Mouse (Mus musculus) thymus, adult 2 months (tissue): ENCODE measurements around the gene Lef1. TPM values are rescaled to one million over a fixed set of nuclear protein-coding genes. Genes with fewer than 3 reads are reported as not detected.
A peak's percentile ranks its signal among the peaks of the same experiment; 100 is the strongest.

Experiments
- DNase-seq: peaks from one replicate; pipeline ENCODE4 v3.0.0; 2021
- H3K27ac ChIP-seq: fragments of 200-500 bp; 2 replicates; pipeline ENCODE4 v1.5.1; 2012; ENCODE audit warnings: low read length, control low read depth; ENCODE audit not compliant: control insufficient read depth, insufficient read depth
- H3K27me3 ChIP-seq: fragments of 200-500 bp; 2 replicates; pipeline ENCODE4 v1.6.1; 2012; ENCODE audit warnings: mild to moderate bottlenecking, low read length, moderate library complexity, mixed read lengths; ENCODE audit not compliant: control insufficient read depth, insufficient read depth
- H3K36me3 ChIP-seq: fragments of 200-500 bp; 2 replicates; pipeline ENCODE4 v1.6.1; 2012; ENCODE audit warnings: mild to moderate bottlenecking, low read length, moderate library complexity; ENCODE audit not compliant: control insufficient read depth, insufficient read depth
- H3K4me1 ChIP-seq: fragments of 200-500 bp; replicated peaks from 2 replicates; pipeline ENCODE4 v1.6.1; 2012; ENCODE audit warnings: low read length; ENCODE audit not compliant: control insufficient read depth, insufficient read depth
- H3K4me3 ChIP-seq: fragments of 200-500 bp; 2 replicates; pipeline ENCODE4 v1.5.1; 2012; ENCODE audit warnings: mild to moderate bottlenecking, low read length, control low read depth, moderate library complexity; ENCODE audit not compliant: control insufficient read depth, insufficient read depth
- CTCF ChIP-seq: fragments of 200-500 bp; IDR thresholded peaks from 2 replicates; pipeline ENCODE4 v1.5.1; 2012; ENCODE audit warnings: mild to moderate bottlenecking, control low read depth, low read length, moderate library complexity, borderline replicate concordance; ENCODE audit not compliant: control insufficient read depth, poor library complexity, insufficient read depth; ENCODE audit errors: extremely low read depth
- POLR2A ChIP-seq: fragments of 200-500 bp; IDR thresholded peaks from 2 replicates; pipeline ENCODE4 v1.6.1; 2012; ENCODE audit warnings: mild to moderate bottlenecking, low read length, control low read depth, moderate library complexity; ENCODE audit not compliant: control insufficient read depth, poor library complexity, insufficient read depth; ENCODE audit errors: extremely low read depth
- WGBS: fragments of 180-500 bp; shearing (Covaris S2); methylation state at CpG from one replicate; pipeline ENCODE4 v1.1.7; 2018; 5-methylcytosine and 5-hydroxymethylcytosine counted together
- polyA plus RNA-seq: library from polyadenylated mRNA; depleted of rRNA; stranded (reverse); fragments of >200 nt; gene quantifications from 2 replicates; pipeline ENCODE4 v1.2.3, GENCODE M21; 2012

The Lef1 gene
- polyA plus RNA-seq, 1 experiment = 279 TPM

GRCm38 (mm10) chr3:131218636-131219390, 108.5 kb downstream of the Lef1 start:
- no peak for DNase-seq
- Histone ChIP-seq H3K27me3 (no peaks in the 10 kb centered on the region), H3K36me3 (peaks cover 66% of the 10 kb centered on the region), H3K4me3 (no peak overlapping the region), H3K4me1 (peaks cover 11% of the 10 kb centered on the region), H3K27ac (no peak overlapping the region)
- 92% methylated on average over 14 of the region's 14 CpGs for WGBS
- TF ChIP-seq CTCF = no peak
- no peak for TF ChIP-seq POLR2A

GRCm38 (mm10) chr3:131228083-131228482, 117.8 kb downstream of the Lef1 start:
- Histone ChIP-seq H3K27me3 (no peaks in the 10 kb centered on the region), H3K36me3 (peaks cover 28% of the 10 kb centered on the region), H3K4me1 (no peaks in the 10 kb centered on the region), H3K27ac (no peak overlapping the region), H3K4me3 (no peak overlapping the region)
- DNase-seq = no peak
- WGBS = 83% methylated on average over 6 of the region's 6 CpGs
- peak; percentile 52; the same call in 1 of the 2 replicates for TF ChIP-seq CTCF
- TF ChIP-seq POLR2A = no peak

GRCm38 (mm10) chr3:131237061-131237460, 126.8 kb downstream of the Lef1 start:
- H3K27ac ChIP-seq = no peak overlapping the region
- TF ChIP-seq POLR2A (no peak), CTCF (no peak)
- no peak for DNase-seq
- no peaks in the 10 kb centered on the region for H3K27me3 ChIP-seq
- H3K36me3 ChIP-seq = no peaks in the 10 kb centered on the region
- no peak overlapping the region for H3K4me3 ChIP-seq
- 97% methylated on average over 6 of the region's 6 CpGs for WGBS
- no peaks in the 10 kb centered on the region for H3K4me1 ChIP-seq

- WGBS = 81% methylated on average over 19 of the region's 19 CpGs
- H3K27ac ChIP-seq = no peak overlapping the region
- H3K36me3 ChIP-seq = no peaks in the 10 kb centered on the region
- no peak overlapping the region for H3K4me3 ChIP-seq
- DNase-seq = peak; percentile 79
- H3K27me3 ChIP-seq = no peaks in the 10 kb centered on the region
- H3K4me1 ChIP-seq = no peaks in the 10 kb centered on the region
- TF ChIP-seq CTCF = peak; percentile 82; the same call in 1 of the 2 replicates
- no peak for TF ChIP-seq POLR2A
Observed at GRCm38 (mm10) chr3:131237785-131238633, 127.7 kb downstream of the Lef1 start.

- WGBS = 65% methylated on average over 11 of the region's 11 CpGs
- no peaks in the 10 kb centered on the region for H3K27me3 ChIP-seq
- no peak overlapping the region for H3K27ac ChIP-seq
- H3K36me3 ChIP-seq = 0 out of 2 replicates have a peak, but pooled peaks cover 5% of the 10 kb centered on the region
- no peak for TF ChIP-seq POLR2A
- peak; percentile 50; the same call in 1 of the 2 replicates for TF ChIP-seq CTCF
- DNase-seq = peak; percentile 67
- no peak overlapping the region for H3K4me3 ChIP-seq
- peaks cover 5% of the 10 kb centered on the region; the same call in 1 of the 2 replicates for H3K4me1 ChIP-seq
Observed at GRCm38 (mm10) chr3:131245766-131246578, 135.7 kb downstream of the Lef1 start.

- DNase-seq = no peak
- Histone ChIP-seq H3K27me3 (no peaks in the 10 kb centered on the region), H3K4me1 (peaks cover 5% of the 10 kb centered on the region; the same call in 1 of the 2 replicates), H3K27ac (no peak overlapping the region), H3K4me3 (no peak overlapping the region), H3K36me3 (0 out of 2 replicates have a peak, but pooled peaks cover 5% of the 10 kb centered on the region)
- TF ChIP-seq CTCF (no peak), POLR2A (no peak)
- WGBS = 95% methylated on average over 8 of the region's 8 CpGs
Observed at GRCm38 (mm10) chr3:131246579-131247046, 136.3 kb downstream of the Lef1 start.
